In genomic region chr9:72653533-72653932, GRCm38 (mm10) we compare ENCODE assay signal across 10 mouse cellular contexts. TPM values are rescaled to one million over a fixed set of nuclear protein-coding genes. Genes with fewer than 3 reads are reported as not detected.
DNase-seq lines count a peak whose midpoint lies in the region; ATAC-seq and TF ChIP-seq lines count a peak whose summit lies in the region.
"Had no signal": no experiment of that assay in that cellular context is flagged by ENCODE, and none has a peak within 500 bp of the region (broad histone marks: within the 10 kb centered on the region; RNA-seq: fewer than 3 reads in every experiment).

No protein-coding gene starts in this region.

- TF ChIP-seq CTCF in hindbrain, postnatal 0 days (IDR thresholded peaks at IDR 0.05; ENCODE audit: low read depth) = no peak

- H3K27ac ChIP-seq in hindbrain, embryonic 11.5 days (ENCODE audit: low read depth, low read length) = peak overlapping the region; percentile 65
- H3K27ac ChIP-seq in hindbrain, postnatal 0 days = no peak overlapping the region
- peak overlapping the region; percentile 95 for H3K27ac ChIP-seq in embryonic facial prominence, embryonic 13.5 days
- H3K27ac ChIP-seq in intestine, embryonic 16.5 days (ENCODE audit: low read length) = peak overlapping the region; percentile 71

- no peak overlapping the region for H3K4me3 ChIP-seq in hindbrain, embryonic 11.5 days (ENCODE audit: low read depth, low read length)
- H3K4me3 ChIP-seq in hindbrain, postnatal 0 days (ENCODE audit: low read length) = no peak overlapping the region
- H3K4me3 ChIP-seq in embryonic facial prominence, embryonic 13.5 days = peak overlapping the region; percentile 11; the same call in 1 of the 2 replicates
- no peak overlapping the region for H3K4me3 ChIP-seq in intestine, embryonic 16.5 days (ENCODE audit: low read length)
- H3K4me3 ChIP-seq: erythroblast, embryonic 14.5 days had no signal

- H3K36me3 ChIP-seq in hindbrain, embryonic 11.5 days (ENCODE audit: control insufficient read depth, insufficient read depth, low read length) = no peaks in the 10 kb centered on the region
- H3K36me3 ChIP-seq in hindbrain, postnatal 0 days (ENCODE audit: insufficient read depth, low read length) = no peaks in the 10 kb centered on the region
- no peaks in the 10 kb centered on the region for H3K36me3 ChIP-seq in embryonic facial prominence, embryonic 13.5 days
- H3K36me3 ChIP-seq in intestine, embryonic 16.5 days (ENCODE audit: control insufficient read depth, insufficient read depth, low read length) = no peaks in the 10 kb centered on the region

- 50% methylated on average over 4 of the region's 4 CpGs for WGBS in hindbrain, embryonic 11.5 days
- whole genome bisulfite sequencing in hindbrain, postnatal 0 days = 59% methylated on average over 4 of the region's 4 CpGs
- 8% methylated on average over 4 of the region's 4 CpGs for WGBS in embryonic facial prominence, embryonic 13.5 days
- WGBS in intestine, embryonic 16.5 days = 50% methylated on average over 4 of the region's 4 CpGs

- no peak overlapping the region for H3K4me2 ChIP-seq in hindbrain, embryonic 11.5 days (replicated peaks; ENCODE audit: low read depth, low read length)
- no peak overlapping the region for H3K4me2 ChIP-seq in hindbrain, postnatal 0 days (ENCODE audit: low read depth, low read length)
- H3K4me2 ChIP-seq in embryonic facial prominence, embryonic 13.5 days = peak overlapping the region; percentile 42
- peak overlapping the region; percentile 24 for H3K4me2 ChIP-seq in intestine, embryonic 16.5 days (ENCODE audit: low read depth, low read length)

- H3K9me3 ChIP-seq in hindbrain, embryonic 11.5 days (ENCODE audit: control insufficient read depth, low read length) = no peaks in the 10 kb centered on the region
- no peaks in the 10 kb centered on the region for H3K9me3 ChIP-seq in hindbrain, postnatal 0 days (ENCODE audit: low read length)
- H3K9me3 ChIP-seq in embryonic facial prominence, embryonic 13.5 days = no peaks in the 10 kb centered on the region
- H3K9me3 ChIP-seq in intestine, embryonic 16.5 days (ENCODE audit: control insufficient read depth, low read length) = no peaks in the 10 kb centered on the region

- ATAC-seq in hindbrain, embryonic 11.5 days (ENCODE audit: low FRiP score) = no peak
- no peak for ATAC-seq in hindbrain, postnatal 0 days
- no peak; the same call in 1 of the 2 replicates for ATAC-seq in embryonic facial prominence, embryonic 13.5 days (ENCODE audit: insufficient number of reproducible peaks, insufficient read depth, low FRiP score, low TSS enrichment, low read depth)
- peak; percentile 23; the same call in 1 of the 2 replicates for ATAC-seq in intestine, embryonic 16.5 days

- H3K9ac ChIP-seq in hindbrain, embryonic 11.5 days (ENCODE audit: low read depth, low read length) = no peak overlapping the region
- no peak overlapping the region for H3K9ac ChIP-seq in hindbrain, postnatal 0 days (replicated peaks; ENCODE audit: low read length)
- peak overlapping the region; percentile 37; the same call in 1 of the 2 replicates for H3K9ac ChIP-seq in embryonic facial prominence, embryonic 13.5 days
- 0 out of 2 replicates have a peak overlapping the region, but pooled peaks have one; percentile 4 for H3K9ac ChIP-seq in intestine, embryonic 16.5 days (ENCODE audit: low read depth, low read length)

- DNase-seq in hindbrain, embryonic 11.5 days (ENCODE audit: low spot score) = no peak
- no peak for DNase-seq in hindbrain, postnatal 0 days (ENCODE audit: low spot score)
- DNase-seq in NIH3T3 (ENCODE audit: low read depth) = peak; percentile 71
- DNase-seq in c-Kit-positive CD71-positive TER-119-positive erythroid progenitor cells, embryonic 14.5 days (ENCODE audit: low spot score) = no peak
- no peak for DNase-seq in testis, postnatal 14 days (ENCODE audit: low spot score)
- DNase-seq: lung, postnatal 14 days; thymus, adult 18-20 months had no signal

- no peaks in the 10 kb centered on the region for H3K27me3 ChIP-seq in hindbrain, embryonic 11.5 days (ENCODE audit: control insufficient read depth, insufficient read depth, low read length)
- H3K27me3 ChIP-seq in hindbrain, postnatal 0 days (ENCODE audit: insufficient read depth, low read length) = no peaks in the 10 kb centered on the region
- H3K27me3 ChIP-seq in embryonic facial prominence, embryonic 13.5 days = no peaks in the 10 kb centered on the region
- H3K27me3 ChIP-seq in intestine, embryonic 16.5 days (replicated peaks; ENCODE audit: control insufficient read depth, insufficient read depth, low read length) = no peaks in the 10 kb centered on the region

- H3K4me1 ChIP-seq in hindbrain, embryonic 11.5 days (replicated peaks; ENCODE audit: control insufficient read depth, insufficient read depth, low read length) = no peaks in the 10 kb centered on the region
- H3K4me1 ChIP-seq in hindbrain, postnatal 0 days (ENCODE audit: insufficient read depth, low read length) = 0 out of 2 replicates have a peak, but pooled peaks cover 6% of the 10 kb centered on the region
- H3K4me1 ChIP-seq in embryonic facial prominence, embryonic 13.5 days = peaks cover 44% of the 10 kb centered on the region
- peaks cover 14% of the 10 kb centered on the region; the same call in 1 of the 2 replicates for H3K4me1 ChIP-seq in intestine, embryonic 16.5 days (ENCODE audit: control insufficient read depth, insufficient read depth, low read length)

RNA-seq across cellular contexts. Expression of gene Nedd4, which starts 8.6 kb away (rescaled TPM):
- polyA plus RNA-seq in hindbrain, embryonic 11.5 days (2014; fragmentation: Nextera tagmentation; extraction: Ambion mirVana) = 708 and 779 TPM in 2 replicates
- total RNA-seq in hindbrain, postnatal 0 days (2014; rRNA removed) = 393 and 416 TPM in 2 replicates
- polyA plus RNA-seq in hindbrain, postnatal 0 days (2015; fragmentation: Nextera tagmentation; extraction: Ambion mirVana) = 340 and 356 TPM in 2 replicates
- 659 and 711 TPM in 2 replicates for polyA plus RNA-seq in embryonic facial prominence, embryonic 13.5 days (2015; fragmentation: Nextera tagmentation; extraction: Ambion mirVana)
- 397 and 409 TPM in 2 replicates for polyA plus RNA-seq in intestine, embryonic 16.5 days (2015; fragmentation: Nextera tagmentation; extraction: Ambion mirVana)

Comparison
In these comparisons a context has a peak if more than half of its experiments do, and no peak if none do; other contexts are left out.
1. H3K4me2 ChIP-seq: peak in embryonic facial prominence, embryonic 13.5 days (single experiment) and intestine, embryonic 16.5 days (single experiment); none in hindbrain, embryonic 11.5 days (single experiment) and hindbrain, postnatal 0 days (single experiment).
2. H3K9ac ChIP-seq: peak in embryonic facial prominence, embryonic 13.5 days (single experiment) and intestine, embryonic 16.5 days (single experiment); none in hindbrain, embryonic 11.5 days (single experiment) and hindbrain, postnatal 0 days (single experiment).